Mouse (Mus musculus) testis, adult 2 months (tissue): ENCODE measurements around the gene Abcb8. TPM values are rescaled to one million over a fixed set of nuclear protein-coding genes. Genes with fewer than 3 reads are reported as not detected.

Experiments used
- H3K27ac ChIP-seq: fragments of 200-500 bp; 2 replicates; pipeline ENCODE4 v1.5.1; 2012; ENCODE audit warnings: low read depth, low read length; ENCODE audit not compliant: control insufficient read depth, insufficient read depth
- H3K27me3 ChIP-seq: fragments of 200-500 bp; 2 replicates; pipeline ENCODE4 v1.6.1; 2012; ENCODE audit warnings: mild to moderate bottlenecking, low read length, moderate library complexity; ENCODE audit not compliant: control insufficient read depth, insufficient read depth
- H3K36me3 ChIP-seq: fragments of 200-500 bp; 2 replicates; pipeline ENCODE4 v1.6.1; 2012; ENCODE audit warnings: mild to moderate bottlenecking, low read length; ENCODE audit not compliant: control insufficient read depth, insufficient read depth
- H3K4me1 ChIP-seq: fragments of 200-500 bp; 2 replicates; pipeline ENCODE4 v1.6.1; 2012; ENCODE audit warnings: low read length; ENCODE audit not compliant: control insufficient read depth, insufficient read depth
- H3K4me3 ChIP-seq: fragments of 200-500 bp; 2 replicates; pipeline ENCODE4 v1.5.1; 2012; ENCODE audit warnings: low read depth, mild to moderate bottlenecking, low read length, moderate library complexity, mixed read lengths; ENCODE audit not compliant: control insufficient read depth
- CTCF ChIP-seq: fragments of 200-500 bp; IDR thresholded peaks from 2 replicates; pipeline ENCODE4 v1.5.1; 2012; ENCODE audit warnings: low read depth, mild to moderate bottlenecking, inconsistent platforms, low read length, moderate library complexity; ENCODE audit not compliant: control insufficient read depth, insufficient read depth, insufficient replicate concordance
- POLR2A ChIP-seq: fragments of 200-500 bp; IDR thresholded peaks from 2 replicates; pipeline ENCODE4 v1.6.1; 2012; ENCODE audit warnings: low read depth, mild to moderate bottlenecking, inconsistent platforms, low read length, moderate library complexity; ENCODE audit not compliant: control insufficient read depth
- polyA plus RNA-seq: library from polyadenylated mRNA; depleted of rRNA; stranded (reverse); fragments of >200 nt; gene quantifications from 2 replicates; pipeline ENCODE4 v1.2.3, GENCODE M21; 2012

The Abcb8 gene
- polyA plus RNA-seq, 1 experiment, result 28.1 TPM

- H3K4me3 ChIP-seq, result no peak overlapping the region
- H3K4me1 ChIP-seq, result peaks cover 13% of the 10 kb centered on the region
- no peak for TF ChIP-seq CTCF
- no peak for TF ChIP-seq POLR2A
- H3K27ac ChIP-seq, result no peak overlapping the region
- H3K36me3 ChIP-seq, result no peaks in the 10 kb centered on the region
- no peaks in the 10 kb centered on the region for H3K27me3 ChIP-seq
Measured at GRCm38 (mm10) chr5:24420381-24420780, 26.9 kb downstream of the Abcb8 start.

GRCm38 (mm10) chr5:24423129-24424003, 29.9 kb downstream of the Abcb8 start, which contains the start of the genes Cdk5 and Slc4a2:
Gene Cdk5 (minus strand): TSS chr5:24423530.
Gene Slc4a2 (plus strand): TSS chr5:24423837.
- Histone ChIP-seq H3K36me3 (no peaks in the 10 kb centered on the region), H3K27ac (peak within 1 kb of the TSS; percentile 95), H3K4me1 (peaks cover 22% of the 10 kb centered on the region), H3K4me3 (peak within 1 kb of the TSS; percentile 92), H3K27me3 (no peaks in the 10 kb centered on the region)
- TF ChIP-seq POLR2A (peak; percentile 56), CTCF (no peak)

GRCm38 (mm10) chr5:24424004-24424781, 30.7 kb downstream of the Abcb8 start:
- Histone ChIP-seq H3K27me3 (no peaks in the 10 kb centered on the region), H3K4me1 (peaks cover 22% of the 10 kb centered on the region), H3K4me3 (peak overlapping the region; percentile 92), H3K27ac (peak overlapping the region; percentile 95), H3K36me3 (no peaks in the 10 kb centered on the region)
- TF ChIP-seq CTCF (no peak), POLR2A (no peak)

- H3K4me1 ChIP-seq, result peaks cover 22% of the 10 kb centered on the region
- peak overlapping the region; percentile 92 for H3K4me3 ChIP-seq
- no peaks in the 10 kb centered on the region for H3K36me3 ChIP-seq
- TF ChIP-seq POLR2A, result peak; percentile 39; the same call in 1 of the 2 replicates
- no peak for TF ChIP-seq CTCF
- H3K27ac ChIP-seq, result peak overlapping the region; percentile 95
- no peaks in the 10 kb centered on the region for H3K27me3 ChIP-seq
Measured at GRCm38 (mm10) chr5:24424861-24425411, 31.5 kb downstream of the Abcb8 start.

- no peaks in the 10 kb centered on the region for H3K36me3 ChIP-seq
- no peaks in the 10 kb centered on the region for H3K27me3 ChIP-seq
- peak overlapping the region; percentile 22 for H3K27ac ChIP-seq
- no peak; the same call in 1 of the 2 replicates for TF ChIP-seq POLR2A
- no peak for TF ChIP-seq CTCF
- peaks cover 22% of the 10 kb centered on the region for H3K4me1 ChIP-seq
- peak overlapping the region; percentile 92 for H3K4me3 ChIP-seq
Measured at GRCm38 (mm10) chr5:24425421-24426036, 32.1 kb downstream of the Abcb8 start.

GRCm38 (mm10) chr5:24426037-24426432, 32.6 kb downstream of the Abcb8 start:
- TF ChIP-seq CTCF, result no peak
- TF ChIP-seq POLR2A, result no peak
- Histone ChIP-seq H3K27me3 (no peaks in the 10 kb centered on the region), H3K4me1 (peaks cover 22% of the 10 kb centered on the region), H3K4me3 (peak overlapping the region; percentile 92), H3K36me3 (no peaks in the 10 kb centered on the region), H3K27ac (peak overlapping the region; percentile 3; the same call in 1 of the 2 replicates)
